Mouse (Mus musculus) thymus, postnatal 36 days (tissue): Measurements from ENCODE around the gene Meltf.

Experiments
- DNase-seq, 2 experiments: peaks; one replicate each; pipeline ENCODE4 v3.0.0; 2022; ENCODE audit warnings: mixed read lengths in 2 of 2

Gene Meltf

GRCm38 (mm10) chr16:31896971-31897774 is 18.6 kb downstream of the Meltf start:
- DNase-seq = no peak

GRCm38 (mm10) chr16:31898546-31899326 is 20.1 kb downstream of the Meltf start:
- DNase-seq = no peak

GRCm38 (mm10) chr16:31901886-31902285 is 23.3 kb downstream of the Meltf start:
- DNase-seq = no peak

- no peak for DNase-seq
These were observed 24.6 kb downstream of the Meltf start for GRCm38 (mm10) chr16:31903239-31903638.

GRCm38 (mm10) chr16:31905331-31905730 is 26.7 kb downstream of the Meltf start:
- DNase-seq = no peak

- no peak for DNase-seq
These were observed 27.5 kb downstream of the Meltf start for GRCm38 (mm10) chr16:31905891-31906825.

GRCm38 (mm10) chr16:31906896-31907295 is 28.3 kb downstream of the Meltf start:
- no peak for DNase-seq

GRCm38 (mm10) chr16:31908959-31909358 is 30.3 kb downstream of the Meltf start:
- DNase-seq = no peak

- DNase-seq = no peak
These were observed 31.8 kb downstream of the Meltf start for GRCm38 (mm10) chr16:31910281-31910847.

GRCm38 (mm10) chr16:31917776-31918175 is 39.2 kb downstream of the Meltf start:
- no peak for DNase-seq

GRCm38 (mm10) chr16:31918248-31918724 is 39.7 kb downstream of the Meltf start:
- DNase-seq = peak; percentile 43 to 49

- no peak for DNase-seq
These were observed 45.8 kb downstream of the Meltf start for GRCm38 (mm10) chr16:31924368-31924767.

GRCm38 (mm10) chr16:31926091-31926490 is 47.5 kb downstream of the Meltf start:
- DNase-seq = no peak

- DNase-seq = no peak
These were observed 48.1 kb downstream of the Meltf start for GRCm38 (mm10) chr16:31926547-31927182.

- no peak for DNase-seq
These were observed 48.8 kb downstream of the Meltf start for GRCm38 (mm10) chr16:31927412-31927811.

- DNase-seq = no peak
These were observed 52.7 kb downstream of the Meltf start for GRCm38 (mm10) chr16:31931330-31931729.

- DNase-seq = no peak
These were observed 53.6 kb downstream of the Meltf start for GRCm38 (mm10) chr16:31932255-31932654.

GRCm38 (mm10) chr16:31932840-31933697 is 54.5 kb downstream of the Meltf start:
- peak; percentile 83 to 88 for DNase-seq

- DNase-seq = peak in 1 of 2 experiments; percentile 26
These were observed 55.3 kb downstream of the Meltf start, which contains the start of gene Pigz for GRCm38 (mm10) chr16:31933751-31934549. Gene Pigz (plus strand): TSS chr16:31933851.

- no peak for DNase-seq
These were observed 56.0 kb downstream of the Meltf start for GRCm38 (mm10) chr16:31934550-31935010.
